Mouse (Mus musculus): ENCODE data around the gene Bcar1. TPM values are rescaled to one million over a fixed set of nuclear protein-coding genes. Genes with fewer than 3 reads are reported as not detected.

Bcar1 gene
- polyA plus RNA-seq, 1 experiment from 2014 or later: 50.0 TPM

DNA sequence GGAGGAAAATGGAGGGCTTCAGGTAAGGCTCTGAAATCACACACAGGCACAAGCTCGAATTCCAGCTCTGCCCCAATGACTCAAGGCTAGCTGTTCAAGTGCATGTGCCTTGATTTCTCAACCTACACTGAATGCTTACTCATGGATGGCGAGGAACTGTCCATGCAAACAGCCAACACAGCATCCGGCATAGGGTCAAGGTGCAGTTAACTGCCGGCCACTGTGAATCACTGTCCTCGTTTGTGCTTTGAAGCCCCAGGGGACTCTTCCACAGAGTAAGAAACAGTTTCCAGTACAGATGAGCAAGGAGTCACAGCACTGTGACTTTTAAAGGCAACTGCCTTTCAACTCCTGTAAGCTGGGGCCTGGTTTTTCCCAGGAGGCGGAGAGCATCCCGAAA, 36.1 kb upstream of the Bcar1 start:
- Histone ChIP-seq H3K4me2 (no peak overlapping the region), H3K4me1 (peaks cover 30% of the 10 kb centered on the region), H3K9ac (no peak overlapping the region), H3K27me3 (no peaks in the 10 kb centered on the region), H3K9me3 (replicated peaks) (no peaks in the 10 kb centered on the region), H3K36me3 (ENCODE audit: poor library complexity, severe bottlenecking) (peaks cover 3% of the 10 kb centered on the region), H3K27ac (no peak overlapping the region), H3K4me3 (no peak overlapping the region)
- 83% methylated on average over 7 of the region's 7 CpGs for WGBS
- ATAC-seq: no peak

DNA sequence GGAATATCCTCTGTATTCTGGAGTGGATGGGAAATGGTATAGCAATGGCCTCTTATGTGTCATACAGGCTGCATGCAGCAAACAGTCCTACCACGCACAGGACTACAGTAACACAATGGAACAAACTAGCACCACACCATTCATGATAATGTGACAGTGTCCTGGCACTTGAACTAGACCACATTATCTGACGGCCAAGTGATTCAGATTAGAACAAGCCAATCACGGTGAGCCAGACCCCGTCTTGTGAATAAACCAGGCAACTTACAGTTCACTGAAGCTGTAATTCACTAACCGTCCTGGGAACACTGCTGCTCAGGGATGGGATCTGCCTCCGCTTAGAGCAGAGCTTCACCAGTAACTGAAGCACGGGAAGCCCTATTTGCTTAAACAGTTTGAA, 35.2 kb upstream of the Bcar1 start:
- Histone ChIP-seq H3K27ac (peak overlapping the region; percentile 12; the same call in 1 of the 2 replicates), H3K27me3 (no peaks in the 10 kb centered on the region), H3K4me2 (no peak overlapping the region), H3K4me3 (no peak overlapping the region), H3K9me3 (replicated peaks) (no peaks in the 10 kb centered on the region), H3K36me3 (ENCODE audit: poor library complexity, severe bottlenecking) (peaks cover 8% of the 10 kb centered on the region), H3K9ac (no peak overlapping the region), H3K4me1 (peaks cover 30% of the 10 kb centered on the region)
- peak; percentile 66 for ATAC-seq
- 47% methylated on average over 7 of the region's 7 CpGs for WGBS

DNA sequence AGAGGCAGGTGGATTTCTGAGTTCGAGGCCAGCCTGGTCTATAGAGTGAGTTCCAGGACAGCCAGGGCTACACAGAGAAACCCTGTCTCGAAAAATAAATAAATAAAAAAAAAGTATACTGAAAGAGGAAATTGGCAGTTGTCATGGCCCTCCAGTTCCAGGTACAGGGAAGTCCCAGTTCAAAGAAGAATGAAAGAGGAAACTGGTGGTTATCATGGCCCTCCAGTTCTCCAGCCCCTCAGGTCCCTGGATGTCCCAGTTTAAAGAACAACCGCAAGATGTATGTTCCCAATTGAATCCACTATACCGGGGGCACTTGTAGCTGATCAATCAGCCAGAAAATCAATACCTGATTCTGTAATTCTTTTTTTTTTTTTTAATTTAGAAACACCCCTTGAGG, 32.9 kb upstream of the Bcar1 start:
- H3K4me1 ChIP-seq: peaks cover 23% of the 10 kb centered on the region
- peaks cover 8% of the 10 kb centered on the region for H3K36me3 ChIP-seq (ENCODE audit: poor library complexity, severe bottlenecking)
- no peak for ATAC-seq
- no peak overlapping the region for H3K4me2 ChIP-seq
- 94% methylated on average over 4 of the region's 4 CpGs for WGBS
- no peak overlapping the region for H3K9ac ChIP-seq
- H3K4me3 ChIP-seq: no peak overlapping the region
- no peaks in the 10 kb centered on the region for H3K9me3 ChIP-seq (replicated peaks)
- H3K27ac ChIP-seq: no peak overlapping the region
- no peaks in the 10 kb centered on the region for H3K27me3 ChIP-seq

DNA sequence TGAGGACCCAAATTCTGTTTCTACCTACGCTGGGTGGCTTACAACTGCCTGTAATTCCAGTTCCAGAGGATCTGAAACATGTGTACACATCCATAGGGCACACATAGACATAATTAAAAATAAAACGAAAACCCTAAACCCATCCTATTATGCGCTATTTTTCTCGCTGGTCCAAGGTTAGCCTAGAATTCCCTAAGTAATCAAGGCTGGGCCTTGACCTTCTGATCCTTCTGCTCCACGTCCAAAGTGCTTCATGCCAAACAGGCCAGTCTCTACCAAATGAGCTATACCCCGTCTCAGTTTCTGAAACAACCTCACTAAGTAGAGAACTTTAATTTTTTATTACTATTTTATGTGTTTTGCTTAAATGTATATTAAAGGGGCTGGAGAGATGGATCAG, 32.2 kb upstream of the Bcar1 start:
- WGBS: 96% methylated on average over 6 of the region's 6 CpGs
- Histone ChIP-seq H3K4me3 (no peak overlapping the region), H3K27ac (no peak overlapping the region), H3K36me3 (ENCODE audit: poor library complexity, severe bottlenecking) (peaks cover 8% of the 10 kb centered on the region), H3K27me3 (no peaks in the 10 kb centered on the region), H3K9me3 (replicated peaks) (no peaks in the 10 kb centered on the region), H3K4me1 (peaks cover 28% of the 10 kb centered on the region), H3K9ac (no peak overlapping the region), H3K4me2 (no peak overlapping the region)
- no peak for ATAC-seq

DNA sequence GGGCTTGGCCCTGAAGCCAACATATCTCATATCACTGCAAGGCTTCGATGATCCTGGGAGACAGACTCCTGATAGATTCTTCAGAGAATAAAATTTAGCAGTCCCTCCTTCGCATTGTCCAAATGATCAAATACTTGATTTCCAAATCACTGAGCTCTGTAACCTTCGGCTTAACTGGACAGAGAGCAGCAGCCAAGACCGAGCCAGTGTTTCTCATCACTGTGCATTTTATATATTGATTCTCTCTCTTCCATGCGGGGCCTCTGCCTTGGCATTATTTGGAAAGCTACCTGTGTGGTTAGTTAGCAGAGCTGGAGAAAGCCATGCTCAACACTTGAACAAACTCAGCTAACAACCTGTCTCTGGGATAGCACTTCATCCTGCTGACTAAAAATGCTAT, 29.9 kb upstream of the Bcar1 start:
- no peak for ATAC-seq
- H3K36me3 ChIP-seq (ENCODE audit: poor library complexity, severe bottlenecking): peaks cover 11% of the 10 kb centered on the region
- 95% methylated on average over 5 of the region's 5 CpGs for WGBS
- no peak overlapping the region for H3K4me3 ChIP-seq
- H3K4me1 ChIP-seq: peaks cover 39% of the 10 kb centered on the region
- no peaks in the 10 kb centered on the region for H3K27me3 ChIP-seq
- H3K27ac ChIP-seq: no peak overlapping the region
- no peak overlapping the region for H3K9ac ChIP-seq
- H3K9me3 ChIP-seq (replicated peaks): no peaks in the 10 kb centered on the region
- no peak overlapping the region for H3K4me2 ChIP-seq

DNA sequence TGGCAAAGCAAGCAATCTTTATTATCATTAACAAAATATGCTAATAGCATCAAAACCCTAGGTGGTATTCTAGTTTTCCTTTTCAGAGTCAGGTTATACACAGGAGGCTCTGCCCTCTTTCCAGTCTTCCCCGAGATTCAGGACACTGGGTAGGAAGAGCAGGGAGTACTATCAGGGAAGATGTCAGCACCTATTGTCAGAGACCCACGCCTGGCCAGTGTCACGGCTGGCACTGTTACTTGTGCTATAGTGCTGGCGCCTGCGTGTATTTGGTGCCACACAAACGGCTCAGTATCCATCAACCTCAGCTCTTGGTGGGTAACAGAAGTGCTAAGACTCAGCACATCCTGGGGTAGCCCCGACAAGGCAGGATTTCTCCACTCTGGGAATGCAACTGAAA, 29.4 kb upstream of the Bcar1 start:
- Histone ChIP-seq H3K4me1 (peaks cover 35% of the 10 kb centered on the region), H3K4me3 (no peak overlapping the region), H3K36me3 (ENCODE audit: poor library complexity, severe bottlenecking) (peaks cover 15% of the 10 kb centered on the region), H3K9ac (no peak overlapping the region), H3K4me2 (no peak overlapping the region), H3K27me3 (no peaks in the 10 kb centered on the region), H3K27ac (peak overlapping the region; percentile 14; the same call in 1 of the 2 replicates), H3K9me3 (replicated peaks) (no peaks in the 10 kb centered on the region)
- ATAC-seq: no peak
- 87% methylated on average over 7 of the region's 7 CpGs for WGBS

DNA sequence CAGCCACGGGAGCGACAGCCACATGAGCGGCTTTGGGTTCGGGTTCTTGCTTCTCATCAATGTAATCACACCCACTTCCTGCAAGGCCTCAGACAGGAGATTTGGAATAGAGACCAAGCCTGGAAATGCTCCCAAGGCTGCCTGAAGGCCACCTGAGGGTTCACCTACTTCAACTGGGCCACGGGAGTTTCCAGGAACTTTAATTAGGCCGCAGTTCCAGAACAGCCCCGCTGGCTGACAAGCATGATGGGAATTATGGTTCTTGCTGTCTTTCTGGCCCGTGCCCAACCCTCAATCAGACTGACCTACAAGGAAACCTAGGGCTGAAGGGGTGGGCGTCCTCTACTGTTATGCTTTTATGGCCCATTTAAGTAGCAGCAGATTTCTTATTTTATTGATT, 28.5 kb upstream of the Bcar1 start:
- no peak overlapping the region for H3K9ac ChIP-seq
- H3K27me3 ChIP-seq: no peaks in the 10 kb centered on the region
- WGBS: 91% methylated on average over 9 of the region's 9 CpGs
- no peak overlapping the region for H3K4me2 ChIP-seq
- peaks cover 31% of the 10 kb centered on the region for H3K4me1 ChIP-seq
- H3K36me3 ChIP-seq (ENCODE audit: poor library complexity, severe bottlenecking): peaks cover 25% of the 10 kb centered on the region
- no peak overlapping the region for H3K4me3 ChIP-seq
- ATAC-seq: no peak
- H3K27ac ChIP-seq: no peak overlapping the region
- no peaks in the 10 kb centered on the region for H3K9me3 ChIP-seq (replicated peaks)

DNA sequence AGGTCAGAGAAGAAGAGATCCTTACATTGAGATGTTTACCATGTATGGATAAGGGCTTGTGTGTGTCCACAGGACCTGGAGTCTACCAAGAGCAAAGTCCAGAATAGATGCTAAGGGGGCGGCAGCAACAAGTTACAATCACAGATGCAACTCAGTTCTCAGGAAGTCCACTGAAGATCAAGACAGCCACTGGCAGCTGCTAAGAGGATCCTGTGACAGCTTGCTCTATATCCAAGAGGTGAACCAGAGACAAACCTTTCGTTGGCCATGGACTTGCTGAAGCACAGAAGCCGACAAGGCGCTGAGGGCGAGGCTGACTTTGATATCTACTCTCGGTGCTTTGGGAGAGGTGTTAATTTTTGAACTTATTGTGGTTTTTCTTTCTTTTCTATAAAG, 28.0 kb upstream of the Bcar1 start:
- 95% methylated on average over 6 of the region's 6 CpGs for WGBS
- no peaks in the 10 kb centered on the region for H3K9me3 ChIP-seq (replicated peaks)
- H3K27ac ChIP-seq: peak overlapping the region; percentile 86
- no peak overlapping the region for H3K4me2 ChIP-seq
- H3K36me3 ChIP-seq (ENCODE audit: poor library complexity, severe bottlenecking): peaks cover 29% of the 10 kb centered on the region
- H3K27me3 ChIP-seq: no peaks in the 10 kb centered on the region
- H3K9ac ChIP-seq: no peak overlapping the region
- H3K4me3 ChIP-seq: no peak overlapping the region
- ATAC-seq: no peak
- H3K4me1 ChIP-seq: peaks cover 31% of the 10 kb centered on the region

DNA sequence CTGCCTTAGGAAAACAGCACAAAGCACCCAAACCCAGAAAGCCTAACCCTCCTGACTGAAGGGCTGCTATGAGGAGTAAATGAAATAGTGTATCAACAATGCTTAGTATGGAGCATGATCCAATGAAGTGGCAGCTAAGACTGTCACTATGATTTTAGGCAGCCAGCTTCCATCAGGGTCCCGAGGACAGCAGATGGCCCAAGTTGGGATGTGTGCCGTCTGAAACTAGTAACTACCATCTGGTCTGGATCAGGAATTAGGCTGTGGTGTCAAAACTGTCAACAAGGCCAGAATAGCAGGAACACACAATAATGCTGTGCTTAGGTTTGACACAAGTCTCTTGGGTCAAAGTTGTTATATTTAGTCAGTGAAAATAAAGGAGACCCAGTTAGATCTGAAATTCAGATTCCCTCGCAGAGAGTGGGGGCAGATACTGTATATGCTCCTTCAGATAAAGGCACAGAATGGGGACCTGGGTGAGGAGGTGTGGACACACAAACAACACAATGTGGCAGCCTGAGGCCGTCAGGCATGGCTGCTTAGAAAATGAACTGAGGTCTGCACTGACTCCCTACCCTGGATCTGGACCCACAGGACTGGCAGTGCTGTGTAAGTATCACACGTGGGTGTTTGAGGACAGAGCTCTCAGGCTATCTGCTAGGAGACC, 27.5 kb upstream of the Bcar1 start:
- peaks cover 34% of the 10 kb centered on the region for H3K36me3 ChIP-seq (ENCODE audit: poor library complexity, severe bottlenecking)
- WGBS: 58% methylated on average over 5 of the region's 5 CpGs
- peak overlapping the region; percentile 86 for H3K27ac ChIP-seq
- no peak overlapping the region for H3K4me3 ChIP-seq
- peak; percentile 79 for ATAC-seq
- H3K4me2 ChIP-seq: no peak overlapping the region
- H3K9ac ChIP-seq: no peak overlapping the region
- H3K27me3 ChIP-seq: no peaks in the 10 kb centered on the region
- H3K4me1 ChIP-seq: peaks cover 31% of the 10 kb centered on the region
- H3K9me3 ChIP-seq (replicated peaks): no peaks in the 10 kb centered on the region

DNA sequence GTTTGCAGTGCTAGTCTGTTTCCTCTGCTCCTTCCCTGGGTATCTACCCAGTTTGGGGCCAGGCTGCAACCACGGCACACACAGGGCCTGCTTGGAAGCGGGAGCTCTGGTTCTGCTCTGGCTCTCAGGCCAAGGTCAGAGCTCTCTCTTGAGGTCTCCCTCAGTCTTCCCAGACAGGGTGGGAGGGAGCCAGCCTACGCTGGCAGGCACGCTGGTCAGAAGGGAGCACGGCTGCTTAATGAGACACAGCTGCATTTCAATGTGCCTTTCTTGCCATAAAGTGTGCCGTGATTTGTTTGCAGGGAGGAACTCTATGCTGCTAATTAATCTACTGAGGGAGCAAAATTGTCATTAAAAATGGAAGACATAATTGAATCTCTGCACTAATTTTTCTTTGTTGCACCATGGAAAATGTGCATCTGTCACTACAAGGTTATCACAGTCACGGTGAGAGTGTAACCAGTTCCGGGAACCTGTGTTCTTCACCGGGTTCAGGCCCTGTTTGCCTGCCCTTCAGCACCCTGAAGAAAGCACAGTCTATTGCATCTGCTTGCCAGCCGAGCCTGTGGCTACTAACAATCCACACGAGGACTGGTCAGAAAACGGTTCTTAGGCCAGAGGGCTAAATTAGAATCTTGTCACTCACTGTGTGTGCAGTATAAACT, 26.3 kb upstream of the Bcar1 start:
- peak; percentile 77 for ATAC-seq
- Histone ChIP-seq H3K4me3 (no peak overlapping the region), H3K27ac (peak overlapping the region; percentile 86), H3K4me1 (peaks cover 31% of the 10 kb centered on the region), H3K4me2 (no peak overlapping the region), H3K9me3 (replicated peaks) (no peaks in the 10 kb centered on the region), H3K9ac (peak overlapping the region; percentile 43; the same call in 1 of the 2 replicates), H3K36me3 (ENCODE audit: poor library complexity, severe bottlenecking) (peaks cover 43% of the 10 kb centered on the region), H3K27me3 (no peaks in the 10 kb centered on the region)
- 32% methylated on average over 12 of the region's 12 CpGs for WGBS

DNA sequence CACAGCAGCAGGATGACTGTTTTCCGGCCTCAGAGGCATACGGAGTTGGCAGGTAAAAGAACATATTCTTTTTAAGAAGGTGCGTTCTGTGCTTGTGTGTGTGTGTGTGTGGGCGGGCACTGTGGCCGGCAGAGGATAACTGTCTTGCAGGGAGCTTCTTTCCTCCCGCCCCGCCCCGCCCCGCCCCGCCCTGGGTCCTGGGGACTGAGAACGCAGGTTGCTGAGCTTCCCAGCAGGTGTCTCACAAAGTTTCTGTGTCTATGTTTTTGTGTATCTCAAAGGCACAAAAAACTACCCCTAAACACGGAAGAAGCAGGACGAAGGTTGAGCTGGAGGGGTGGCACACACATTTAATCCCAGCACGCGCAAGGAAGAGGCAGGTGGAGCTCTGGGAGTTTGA, 25.7 kb upstream of the Bcar1 start:
- no peak for ATAC-seq
- peak overlapping the region; percentile 43; the same call in 1 of the 2 replicates for H3K9ac ChIP-seq
- 47% methylated on average over 15 of the region's 15 CpGs for WGBS

DNA sequence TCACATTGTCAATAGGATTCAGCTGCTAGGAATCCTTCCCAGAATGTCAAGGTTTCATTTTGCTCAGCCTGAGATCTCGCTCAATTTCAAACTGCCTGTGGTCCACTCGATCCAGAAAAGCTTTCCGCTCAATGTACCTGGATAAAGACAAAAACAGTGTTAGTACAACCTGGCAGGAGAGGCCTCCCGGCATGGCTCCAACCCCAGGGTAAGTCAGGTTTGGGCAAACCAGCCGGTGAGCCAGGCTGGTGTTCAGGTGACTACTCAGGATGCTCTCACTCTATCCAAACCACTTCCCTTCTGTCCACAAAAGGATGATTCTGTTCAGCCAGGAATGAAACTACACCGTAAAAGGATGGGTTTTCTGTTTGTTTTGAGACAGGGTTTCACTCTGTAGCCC, 25.0 kb upstream of the Bcar1 start:
- ATAC-seq: no peak
- Histone ChIP-seq H3K9ac (no peak overlapping the region), H3K27me3 (no peaks in the 10 kb centered on the region), H3K9me3 (replicated peaks) (no peaks in the 10 kb centered on the region), H3K4me1 (peaks cover 31% of the 10 kb centered on the region), H3K4me3 (no peak overlapping the region), H3K27ac (no peak overlapping the region), H3K4me2 (no peak overlapping the region), H3K36me3 (ENCODE audit: poor library complexity, severe bottlenecking) (peaks cover 36% of the 10 kb centered on the region)
- 90% methylated on average over 6 of the region's 6 CpGs for WGBS

More for the DNA sequence above, 25.7 kb upstream of the Bcar1 start:
- Histone ChIP-seq H3K4me2 (no peak overlapping the region), H3K9me3 (replicated peaks) (no peaks in the 10 kb centered on the region), H3K4me3 (no peak overlapping the region), H3K4me1 (peaks cover 31% of the 10 kb centered on the region), H3K27ac (peak overlapping the region; percentile 86), H3K36me3 (ENCODE audit: poor library complexity, severe bottlenecking) (peaks cover 37% of the 10 kb centered on the region), H3K27me3 (no peaks in the 10 kb centered on the region)

Data from forebrain, embryonic 13.5 days (tissue).